Comparison of ENCODE assay signal across 21 mouse cellular contexts in the genomic region with DNA sequence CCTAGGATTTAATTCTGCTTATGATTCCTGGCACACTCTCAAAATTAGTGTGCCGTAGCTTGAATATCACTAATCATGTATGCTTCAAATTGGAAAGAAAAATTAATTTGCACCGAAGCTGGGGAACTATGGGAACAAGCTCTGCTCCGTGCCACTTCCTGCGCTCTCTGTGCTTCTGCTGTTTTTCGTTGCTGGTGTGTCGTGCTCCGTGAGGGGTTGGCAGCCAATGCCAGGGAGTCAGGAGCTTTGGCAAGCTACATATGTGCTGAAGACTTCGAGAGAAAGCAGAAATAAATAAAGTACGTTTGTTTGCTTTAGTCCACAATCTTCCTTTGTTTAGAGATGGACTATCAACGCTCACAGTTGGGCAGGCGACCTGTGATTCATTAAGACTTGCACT.
A peak's percentile ranks its signal among the peaks of the same experiment; 100 is the strongest.
DNase-seq lines count a peak whose midpoint lies in the region; ATAC-seq and TF ChIP-seq lines count a peak whose summit lies in the region.
"Had no signal": no experiment of that assay in that cellular context is flagged by ENCODE, and none has a peak within 500 bp of the region (broad histone marks: within the 10 kb centered on the region; RNA-seq: fewer than 3 reads in every experiment).

No protein-coding gene starts in this region.

- H3K4me3 ChIP-seq in forebrain, embryonic 15.5 days, result no peak overlapping the region
- H3K4me3 ChIP-seq in forebrain, embryonic 12.5 days (replicated peaks), result no peak overlapping the region
- H3K4me3 ChIP-seq in hindbrain, postnatal 0 days (ENCODE audit: low read length), result no peak overlapping the region
- H3K4me3 ChIP-seq in hindbrain, embryonic 16.5 days (ENCODE audit: low read length), result no peak overlapping the region
- H3K4me3 ChIP-seq: gastrocnemius, adult 2 months; heart, embryonic 12.5 days; limb, embryonic 12.5 days; liver, embryonic 12.5 days; neural tube, embryonic 12.5 days had no signal

- no peak overlapping the region for H3K4me2 ChIP-seq in forebrain, embryonic 15.5 days (replicated peaks)
- no peak overlapping the region for H3K4me2 ChIP-seq in forebrain, embryonic 12.5 days
- peak overlapping the region; percentile 14; the same call in 1 of the 2 replicates for H3K4me2 ChIP-seq in hindbrain, postnatal 0 days (ENCODE audit: low read depth, low read length)
- H3K4me2 ChIP-seq in hindbrain, embryonic 16.5 days (ENCODE audit: low read length), result no peak overlapping the region; the same call in 1 of the 2 replicates
- H3K4me2 ChIP-seq: heart, embryonic 12.5 days; limb, embryonic 12.5 days; liver, embryonic 12.5 days; neural tube, embryonic 12.5 days had no signal

- H3K4me1 ChIP-seq in forebrain, embryonic 15.5 days, result peaks cover 10% of the 10 kb centered on the region; the same call in 1 of the 2 replicates
- 0 out of 2 replicates have a peak, but pooled peaks cover 3% of the 10 kb centered on the region for H3K4me1 ChIP-seq in forebrain, embryonic 12.5 days
- H3K4me1 ChIP-seq in hindbrain, postnatal 0 days (ENCODE audit: insufficient read depth, low read length), result peaks cover 5% of the 10 kb centered on the region; the same call in 1 of the 2 replicates
- H3K4me1 ChIP-seq in hindbrain, embryonic 16.5 days (ENCODE audit: control insufficient read depth, insufficient read depth, low read depth, low read length), result no peaks in the 10 kb centered on the region
- H3K4me1 ChIP-seq: heart, embryonic 12.5 days; limb, embryonic 12.5 days; liver, embryonic 12.5 days; neural tube, embryonic 12.5 days had no signal

- no peak overlapping the region for H3K9ac ChIP-seq in forebrain, embryonic 15.5 days (replicated peaks)
- H3K9ac ChIP-seq in forebrain, embryonic 12.5 days, result no peak overlapping the region
- H3K9ac ChIP-seq in hindbrain, postnatal 0 days (replicated peaks; ENCODE audit: low read length), result no peak overlapping the region
- H3K9ac ChIP-seq in hindbrain, embryonic 16.5 days (ENCODE audit: low read depth, low read length), result no peak overlapping the region
- H3K9ac ChIP-seq: heart, embryonic 12.5 days; limb, embryonic 12.5 days; liver, embryonic 12.5 days; neural tube, embryonic 12.5 days had no signal

- no peaks in the 10 kb centered on the region for H3K27me3 ChIP-seq in forebrain, embryonic 15.5 days
- no peaks in the 10 kb centered on the region for H3K27me3 ChIP-seq in forebrain, embryonic 12.5 days
- H3K27me3 ChIP-seq in hindbrain, postnatal 0 days (ENCODE audit: insufficient read depth, low read length), result no peaks in the 10 kb centered on the region
- H3K27me3 ChIP-seq in hindbrain, embryonic 16.5 days (replicated peaks; ENCODE audit: control insufficient read depth, insufficient read depth, low read length), result no peaks in the 10 kb centered on the region
- H3K27me3 ChIP-seq: heart, embryonic 12.5 days; limb, embryonic 12.5 days; liver, embryonic 12.5 days; neural tube, embryonic 12.5 days had no signal

- no peak for TF ChIP-seq CTCF in hindbrain, postnatal 0 days (IDR thresholded peaks at IDR 0.05; ENCODE audit: low read depth)

- no peaks in the 10 kb centered on the region for H3K9me3 ChIP-seq in forebrain, embryonic 15.5 days
- no peaks in the 10 kb centered on the region for H3K9me3 ChIP-seq in forebrain, embryonic 12.5 days
- no peaks in the 10 kb centered on the region for H3K9me3 ChIP-seq in hindbrain, postnatal 0 days (ENCODE audit: low read length)
- H3K9me3 ChIP-seq in hindbrain, embryonic 16.5 days (ENCODE audit: control insufficient read depth, low read length), result no peaks in the 10 kb centered on the region
- H3K9me3 ChIP-seq: heart, embryonic 12.5 days; limb, embryonic 12.5 days; liver, embryonic 12.5 days; neural tube, embryonic 12.5 days had no signal

- WGBS in forebrain, embryonic 15.5 days, result 63% methylated on average over 11 of the region's 11 CpGs
- WGBS in forebrain, embryonic 12.5 days, result 83% methylated on average over 11 of the region's 11 CpGs
- WGBS in hindbrain, postnatal 0 days, result 41% methylated on average over 11 of the region's 11 CpGs
- WGBS in hindbrain, embryonic 16.5 days, result 56% methylated on average over 11 of the region's 11 CpGs

- H3K27ac ChIP-seq in forebrain, embryonic 15.5 days (replicated peaks), result 0 out of 2 replicates have a peak overlapping the region, but pooled peaks have one; percentile 2
- no peak overlapping the region for H3K27ac ChIP-seq in forebrain, embryonic 12.5 days
- no peak overlapping the region for H3K27ac ChIP-seq in hindbrain, postnatal 0 days
- no peak overlapping the region; the same call in 1 of the 2 replicates for H3K27ac ChIP-seq in hindbrain, embryonic 16.5 days (ENCODE audit: low read depth, low read length)
- H3K27ac ChIP-seq: gastrocnemius, adult 2 months; limb, embryonic 12.5 days; liver, embryonic 12.5 days; neural tube, embryonic 12.5 days had no signal

- no peaks in the 10 kb centered on the region for H3K36me3 ChIP-seq in forebrain, embryonic 15.5 days
- no peaks in the 10 kb centered on the region for H3K36me3 ChIP-seq in forebrain, embryonic 12.5 days (replicated peaks)
- H3K36me3 ChIP-seq in hindbrain, postnatal 0 days (ENCODE audit: insufficient read depth, low read length), result no peaks in the 10 kb centered on the region
- H3K36me3 ChIP-seq in hindbrain, embryonic 16.5 days (ENCODE audit: control insufficient read depth, insufficient read depth, low read length), result no peaks in the 10 kb centered on the region
- H3K36me3 ChIP-seq: heart, embryonic 12.5 days; limb, embryonic 12.5 days; liver, embryonic 12.5 days; neural tube, embryonic 12.5 days had no signal

- no peak for ATAC-seq in forebrain, embryonic 15.5 days (replicated peaks)
- ATAC-seq in forebrain, embryonic 12.5 days (ENCODE audit: low FRiP score), result no peak
- ATAC-seq in hindbrain, postnatal 0 days, result no peak
- no peak for ATAC-seq in hindbrain, embryonic 16.5 days
- ATAC-seq: inflammation-experienced regulatory T-cells, adult 6 months; liver, embryonic 12.5 days had no signal

- DNase-seq in hindbrain, postnatal 0 days (ENCODE audit: low spot score), result peak; percentile 28
- peak; percentile 66 for DNase-seq in brain, adult 2 months (ENCODE audit: low read depth, low spot score)
- DNase-seq in cerebellum, adult 9-11 months, result peak; percentile 25
- no peak for DNase-seq in thymus, postnatal 0 days (ENCODE audit: low spot score)
- DNase-seq in right cerebral cortex, adult 18-20 months, result no peak
- DNase-seq: gastrocnemius, adult 2 months; heart, postnatal 14 days; kidney, adult 8-10 months; kidney, postnatal 14 days; lung, adult 2 months; lung, postnatal 36 days; right cerebral cortex, postnatal 25 days; thymus, postnatal 4 days had no signal

Comparison
In these comparisons a context has a peak if more than half of its experiments do, and no peak if none do; other contexts are left out.
1. DNase-seq: peak in hindbrain, postnatal 0 days (single experiment), brain, adult 2 months (single experiment) and cerebellum, adult 9-11 months (single experiment); none in thymus, postnatal 0 days (single experiment) and right cerebral cortex, adult 18-20 months (single experiment).